Mouse (Mus musculus): ENCODE data around the gene Adam33. TPM values are rescaled to one million over a fixed set of nuclear protein-coding genes. Genes with fewer than 3 reads are reported as not detected.

Gene Adam33
- polyA plus RNA-seq, 1 experiment, result 3.6 TPM

GRCm38 (mm10) chr2:131009123-131009522 lies 54.5 kb downstream of the Adam33 start:
- H3K4me1 ChIP-seq (ENCODE audit: control insufficient read depth, insufficient read depth, low read length), result no peaks in the 10 kb centered on the region
- no peak for TF ChIP-seq CTCF (IDR thresholded peaks at IDR 0.05; ENCODE audit: borderline replicate concordance, insufficient read depth, low read depth, low read length)
- TF ChIP-seq POLR2A (IDR thresholded peaks at IDR 0.05; ENCODE audit: borderline replicate concordance, insufficient read depth, low read length), result no peak
- no peak for DNase-seq
- no peak overlapping the region for H3K27ac ChIP-seq (ENCODE audit: insufficient read depth, low read length)
- H3K27me3 ChIP-seq (ENCODE audit: control insufficient read depth, insufficient read depth, low read length), result no peaks in the 10 kb centered on the region
- no peak overlapping the region for H3K4me3 ChIP-seq (replicated peaks; ENCODE audit: insufficient read depth, low read depth, low read length)
- WGBS, result 86% methylated on average over 2 of the region's 2 CpGs

Other genes starting within 250 kb of the Adam33 start
- gene 4930402H24Rik, start 157.4 kb downstream of the Adam33 start, polyA plus RNA-seq (2012; rRNA removed), result 64.9 and 71.1 TPM in 2 replicates
- gene Atrn, start 157.3 kb downstream of the Adam33 start, polyA plus RNA-seq (2012; rRNA removed), result 48.2 and 50.2 TPM in 2 replicates
- 75.1 and 87.0 TPM in 2 replicates for gene Gfra4, start 20.7 kb downstream of the Adam33 start, polyA plus RNA-seq (2012; rRNA removed)
- gene Siglec1, start 23.0 kb upstream of the Adam33 start, polyA plus RNA-seq (2012; rRNA removed), result 0.07 and 0.17 TPM in 2 replicates
- gene Hspa12b, start 63.5 kb upstream of the Adam33 start, polyA plus RNA-seq (2012; rRNA removed), result 7.8 and 8.0 TPM in 2 replicates
- not detected in 2 replicates for gene Gm11037, start 69.7 kb upstream of the Adam33 start, polyA plus RNA-seq (2012; rRNA removed)
- gene 1700037H04Rik, start 96.3 kb upstream of the Adam33 start, polyA plus RNA-seq (2012; rRNA removed), result 137 and 143 TPM in 2 replicates
- gene Cenpb, start 116.3 kb upstream of the Adam33 start, polyA plus RNA-seq (2012; rRNA removed), result 66.2 and 72.5 TPM in 2 replicates
- 25.7 and 26.4 TPM in 2 replicates for gene Cdc25b, start 123.1 kb upstream of the Adam33 start, polyA plus RNA-seq (2012; rRNA removed)
- gene Spef1, start 123.5 kb upstream of the Adam33 start, polyA plus RNA-seq (2012; rRNA removed), result 9.9 and 10.2 TPM in 2 replicates
- 43.7 and 44.7 TPM in 2 replicates for gene Ap5s1, start 143.3 kb upstream of the Adam33 start, polyA plus RNA-seq (2012; rRNA removed)
- 11.6 and 12.6 TPM in 2 replicates for gene Mavs, start 170.2 kb upstream of the Adam33 start, polyA plus RNA-seq (2012; rRNA removed)
- 35.6 and 36.7 TPM in 2 replicates for gene Pank2, start 198.7 kb upstream of the Adam33 start, polyA plus RNA-seq (2012; rRNA removed)